Mouse (Mus musculus) liver, embryonic 14.5 days (tissue): ENCODE results near the gene Bckdk.

Source experiments
- CTCF ChIP-seq: IDR thresholded peaks from 2 replicates; pipeline ENCODE4 v1.5.1; 2016; ENCODE audit warnings: antibody characterized with exemption, low read depth, control low read depth
- EP300 ChIP-seq: IDR thresholded peaks from 2 replicates; pipeline ENCODE4 v1.6.1; 2016; ENCODE audit warnings: antibody characterized with exemption, low read depth

- TF ChIP-seq CTCF (no peak), EP300 (no peak)
Measured at GRCm38 (mm10) chr7:127886551-127886950, 17.3 kb upstream of the Bckdk start.
